Mouse (Mus musculus) heart, adult 18-20 months (tissue): ENCODE results near the gene Rdh16f1. TPM values are rescaled to one million over a fixed set of nuclear protein-coding genes. Genes with fewer than 3 reads are reported as not detected.
"Not testable (repeated sequence)": the region's sequence is repeated elsewhere in the genome, so short reads cannot be mapped to it uniquely, and the experiment has no call there.

ENCODE experiments used
- DNase-seq, 2 experiments: peaks; one replicate each; pipeline ENCODE4 v3.0.0; 2021 to 2022; ENCODE audit warnings: mixed read lengths in 1 of 2
- total RNA-seq, 2 experiments: library from RNA; stranded (reverse); gene quantifications; 2 replicates each; pipeline ENCODE4 v1.2.3; 2021

Rdh16f1 gene
- total RNA-seq, 2 experiments from 2014 or later = 0.10 TPM; not detected in 1

GRCm38 (mm10) chr10:127748847-127749612 is 10.6 kb upstream of the Rdh16f1 start:
- DNase-seq = peak; percentile 66 to 85

GRCm38 (mm10) chr10:127750136-127750777 is 9.3 kb upstream of the Rdh16f1 start:
- DNase-seq = peak; percentile 42 to 47

- peak; percentile 49 to 79 for DNase-seq
These were observed 8.0 kb upstream of the Rdh16f1 start, which contains the start of gene Gpr182 for GRCm38 (mm10) chr10:127751548-127751947. Gene Gpr182, minus strand, starts transcription at chr10:127751732.

- DNase-seq = peak; percentile 45 to 54
These were observed 4.9 kb upstream of the Rdh16f1 start for GRCm38 (mm10) chr10:127754566-127755166.

- peak; percentile 37 to 57 for DNase-seq
These were observed 4.3 kb upstream of the Rdh16f1 start for GRCm38 (mm10) chr10:127755246-127755645.

- DNase-seq = peak; percentile 68 to 79
These were observed 3.7 kb upstream of the Rdh16f1 start for GRCm38 (mm10) chr10:127755770-127756468.

- DNase-seq = not testable (repeated sequence)
These were observed 3.3 kb downstream of the Rdh16f1 start for GRCm38 (mm10) chr10:127762926-127763325.

- DNase-seq = no peak
These were observed 4.5 kb downstream of the Rdh16f1 start for GRCm38 (mm10) chr10:127763914-127764680.

- no peak for DNase-seq
These were observed 7.0 kb downstream of the Rdh16f1 start for GRCm38 (mm10) chr10:127766564-127766963.

GRCm38 (mm10) chr10:127776011-127776410 is 16.4 kb downstream of the Rdh16f1 start, which contains the start of gene Rdh9:
Gene Rdh9, plus strand, starts transcription at chr10:127776386.
- no peak for DNase-seq

- DNase-seq = not testable (repeated sequence)
These were observed 22.7 kb downstream of the Rdh16f1 start for GRCm38 (mm10) chr10:127782321-127782720.

- not testable (repeated sequence) for DNase-seq
These were observed 25.8 kb downstream of the Rdh16f1 start for GRCm38 (mm10) chr10:127785411-127785810.

GRCm38 (mm10) chr10:127799295-127799694 is 39.7 kb downstream of the Rdh16f1 start:
- DNase-seq = no peak

- no peak for DNase-seq
These were observed 41.3 kb downstream of the Rdh16f1 start, which contains the start of gene Rdh16 for GRCm38 (mm10) chr10:127800891-127801290. Gene Rdh16, plus strand, starts transcription at chr10:127801152.

- DNase-seq = no peak
These were observed 42.0 kb downstream of the Rdh16f1 start for GRCm38 (mm10) chr10:127801612-127802011.

- no peak for DNase-seq
These were observed 42.6 kb downstream of the Rdh16f1 start for GRCm38 (mm10) chr10:127802236-127802635.

- no peak for DNase-seq
These were observed 44.8 kb downstream of the Rdh16f1 start for GRCm38 (mm10) chr10:127804416-127804815.

- DNase-seq = no peak
These were observed 56.3 kb downstream of the Rdh16f1 start for GRCm38 (mm10) chr10:127815888-127816287.

- not testable (repeated sequence) for DNase-seq
These were observed 57.8 kb downstream of the Rdh16f1 start for GRCm38 (mm10) chr10:127817268-127817910.

- not testable (repeated sequence) for DNase-seq
These were observed 62.2 kb downstream of the Rdh16f1 start for GRCm38 (mm10) chr10:127821806-127822205.

- DNase-seq = peak; percentile 4 to 13
These were observed 65.8 kb downstream of the Rdh16f1 start for GRCm38 (mm10) chr10:127825386-127825785.
